ENCODE assay signal across 8 mouse cellular contexts in the genomic region with DNA sequence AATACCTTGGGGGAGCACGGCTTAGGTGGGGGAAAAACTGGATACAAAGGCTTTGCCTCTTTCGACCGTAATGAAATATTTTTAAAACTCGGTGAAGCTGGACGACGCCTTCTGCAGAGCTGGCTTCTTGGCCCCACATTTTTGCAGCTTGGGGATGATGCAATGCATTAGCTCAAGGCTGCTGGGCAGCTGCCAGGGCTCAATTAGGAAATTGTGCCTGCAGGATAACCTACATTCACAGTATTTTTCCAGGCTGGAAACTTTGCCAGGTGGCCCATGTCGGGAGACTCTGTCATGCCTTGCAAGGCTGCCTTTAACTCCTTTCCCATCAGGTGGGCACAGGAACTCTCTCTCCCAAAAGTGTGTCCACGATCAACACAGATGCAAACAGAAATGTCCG. TPM values are rescaled to one million over a fixed set of nuclear protein-coding genes. Genes with fewer than 3 reads are reported as not detected.
DNase-seq lines count a peak whose midpoint lies in the region; TF ChIP-seq lines count a peak whose summit lies in the region.

No protein-coding gene starts in this region.

- peak overlapping the region; percentile 44 for H3K27ac ChIP-seq in left cerebral cortex, adult 2 months
- H3K27ac ChIP-seq in kidney, adult 2 months (ENCODE audit: insufficient read depth, low read depth, low read length), result peak overlapping the region; percentile 76

- H3K4me1 ChIP-seq in kidney, adult 2 months (ENCODE audit: control insufficient read depth, insufficient read depth, low read length), result peaks cover 14% of the 10 kb centered on the region

- DNase-seq in left cerebral cortex, adult 2 months (ENCODE audit: extremely low spot score in 1 of 2, low spot score in 2 of 2), result no peak
- DNase-seq in left cerebral cortex, adult 9 months (ENCODE audit: low spot score in 2 of 2), result no peak
- peak; percentile 93 for DNase-seq in adrenal gland, postnatal 14 days
- peak; percentile 79 for DNase-seq in gastrocnemius, postnatal 10 days
- DNase-seq in kidney, adult 2 months, result peak; percentile 91
- DNase-seq in spleen, adult 18-20 months, result no peak
- DNase-seq in thymus, postnatal 10 days (ENCODE audit: low spot score in 2 of 2), result no peak

- TF ChIP-seq CTCF in left cerebral cortex, adult 2 months (IDR thresholded peaks at IDR 0.05), result no peak
- no peak for TF ChIP-seq CTCF in kidney, adult 2 months (conservative IDR thresholded peaks at IDR 0.05; ENCODE audit: insufficient read depth, insufficient read length, low read depth, low read length)

- peak overlapping the region; percentile 45 for H3K4me2 ChIP-seq in myocyte (ENCODE audit: low read depth)

- H3ac ChIP-seq in myocyte (ENCODE audit: control insufficient read depth, insufficient read length), result no peak overlapping the region

- intact Hi-C loops in left cerebral cortex, adult 2 months (cut with DNase I), result no loop called here

- H3K4me3 ChIP-seq in left cerebral cortex, adult 2 months, result no peak overlapping the region
- H3K4me3 ChIP-seq in kidney, adult 2 months (ENCODE audit: insufficient read depth, low read depth, low read length), result no peak overlapping the region
- no peak overlapping the region for H3K4me3 ChIP-seq in myocyte

- no peak for TF ChIP-seq POLR2A in kidney, adult 2 months (IDR thresholded peaks at IDR 0.05; ENCODE audit: low read depth, low read length)
- no peak for TF ChIP-seq POLR2A in myocyte (IDR thresholded peaks at IDR 0.05; ENCODE audit: insufficient read length, low read depth)

- no peaks in the 10 kb centered on the region for H3K79me2 ChIP-seq in myocyte (ENCODE audit: control insufficient read depth, insufficient read depth)

- H3K27me3 ChIP-seq in kidney, adult 2 months (replicated peaks; ENCODE audit: control insufficient read depth, insufficient read depth, low read length), result no peaks in the 10 kb centered on the region
- H3K27me3 ChIP-seq in myocyte (ENCODE audit: control insufficient read depth, insufficient read depth, insufficient read length), result no peaks in the 10 kb centered on the region

- no peaks in the 10 kb centered on the region for H3K36me3 ChIP-seq in kidney, adult 2 months (ENCODE audit: control insufficient read depth, insufficient read depth, low read length)
- no peaks in the 10 kb centered on the region for H3K36me3 ChIP-seq in myocyte (ENCODE audit: control insufficient read depth, insufficient read depth)

- WGBS in kidney, adult 2 months, result 11% methylated on average over 9 of the region's 9 CpGs

TF ChIP-seq in myocyte, 11 proteins besides CTCF, POLR2A, EP300 and RAD21:
- TF ChIP-seq MYOD1 (IDR thresholded peaks at IDR 0.05; ENCODE audit: control insufficient read depth in 1 of 3, insufficient read length in 2 of 3, low read depth in 2 of 3) (no peak), CEBPB (IDR thresholded peaks at IDR 0.05; ENCODE audit: insufficient read depth, poor library complexity, severe bottlenecking) (peak; percentile 96)

RNA-seq across cellular contexts. Expression of gene Sec14l1, which starts 6.4 kb away (rescaled TPM):
- 100 to 1,000 TPM; 198 to 229 TPM for total RNA-seq in left cerebral cortex, adult 2 months (2021)
- total RNA-seq in adrenal gland, postnatal 14 days (2021), result 119 TPM in 2 replicates
- total RNA-seq in gastrocnemius, postnatal 10 days (2021), result 10 to 100 TPM; 91.6 to 93.4 TPM
- 49.1 and 52.2 TPM in 2 replicates for polyA plus RNA-seq in kidney, adult 2 months (2012; rRNA removed)
- polyA plus RNA-seq in myocyte (2012; fragmentation: generic; extraction: Trizol), result 84.8 TPM

Comparison
In these comparisons a context has a peak if more than half of its experiments do, and no peak if none do; other contexts are left out.
1. DNase-seq: peak in adrenal gland, postnatal 14 days (single experiment), gastrocnemius, postnatal 10 days (single experiment) and kidney, adult 2 months (single experiment); none in left cerebral cortex, adult 2 months (0 of 2), left cerebral cortex, adult 9 months (0 of 2), spleen, adult 18-20 months (0 of 2) and thymus, postnatal 10 days (0 of 2).